Mouse (Mus musculus): ENCODE measurements around the gene Crp. TPM values are rescaled to one million over a fixed set of nuclear protein-coding genes. Genes with fewer than 3 reads are reported as not detected.

Crp gene
- polyA plus RNA-seq, 1 experiment from 2014 or later = not detected

- 80% methylated on average over 7 of the region's 7 CpGs for WGBS
These were observed 57.3 kb downstream of the Crp start for GRCm38 (mm10) chr1:172755151-172755550.

GRCm38 (mm10) chr1:172759525-172759924, 61.7 kb downstream of the Crp start:
- Histone ChIP-seq H3K9me3 (no peaks in the 10 kb centered on the region), H3K4me2 (replicated peaks) (no peak overlapping the region), H3K27me3 (no peaks in the 10 kb centered on the region), H3K4me1 (0 out of 2 replicates have a peak, but pooled peaks cover 2% of the 10 kb centered on the region), H3K36me3 (no peaks in the 10 kb centered on the region), H3K4me3 (no peak overlapping the region), H3K27ac (replicated peaks) (no peak overlapping the region), H3K9ac (replicated peaks) (no peak overlapping the region)
- no peak for ATAC-seq (ENCODE audit: low FRiP score, low read depth)
- WGBS = 88% methylated on average over 1 of the region's 1 CpGs

More at GRCm38 (mm10) chr1:172755151-172755550, 57.3 kb downstream of the Crp start:
- Histone ChIP-seq H3K9ac (replicated peaks) (no peak overlapping the region), H3K27me3 (no peaks in the 10 kb centered on the region), H3K36me3 (no peaks in the 10 kb centered on the region), H3K4me3 (no peak overlapping the region), H3K4me1 (0 out of 2 replicates have a peak, but pooled peaks cover 2% of the 10 kb centered on the region), H3K9me3 (no peaks in the 10 kb centered on the region), H3K27ac (replicated peaks) (no peak overlapping the region), H3K4me2 (replicated peaks) (no peak overlapping the region)
- no peak for ATAC-seq (ENCODE audit: low FRiP score, low read depth)

- H3K9ac ChIP-seq (replicated peaks) = no peak overlapping the region
- no peaks in the 10 kb centered on the region for H3K27me3 ChIP-seq
- no peak overlapping the region for H3K27ac ChIP-seq (replicated peaks)
- 55% methylated on average over 5 of the region's 5 CpGs for WGBS
- no peak for ATAC-seq (ENCODE audit: low FRiP score, low read depth)
- no peaks in the 10 kb centered on the region for H3K36me3 ChIP-seq
- H3K4me1 ChIP-seq = no peaks in the 10 kb centered on the region
- H3K4me3 ChIP-seq = no peak overlapping the region
- no peak overlapping the region for H3K4me2 ChIP-seq (replicated peaks)
- H3K9me3 ChIP-seq = no peaks in the 10 kb centered on the region
These were observed 81.3 kb downstream of the Crp start for GRCm38 (mm10) chr1:172779195-172779594.

GRCm38 (mm10) chr1:172785322-172785721, 87.5 kb downstream of the Crp start:
- Histone ChIP-seq H3K27ac (replicated peaks) (no peak overlapping the region), H3K36me3 (no peaks in the 10 kb centered on the region), H3K9ac (replicated peaks) (no peak overlapping the region), H3K9me3 (no peaks in the 10 kb centered on the region), H3K27me3 (no peaks in the 10 kb centered on the region), H3K4me3 (no peak overlapping the region), H3K4me1 (no peaks in the 10 kb centered on the region), H3K4me2 (replicated peaks) (no peak overlapping the region)
- no peak for ATAC-seq (ENCODE audit: low FRiP score, low read depth)
- 93% methylated on average over 2 of the region's 2 CpGs for WGBS

GRCm38 (mm10) chr1:172785886-172786285, 88.0 kb downstream of the Crp start:
- H3K9ac ChIP-seq (replicated peaks) = no peak overlapping the region
- H3K4me1 ChIP-seq = no peaks in the 10 kb centered on the region
- ATAC-seq (ENCODE audit: low FRiP score, low read depth) = no peak
- H3K4me3 ChIP-seq = no peak overlapping the region
- H3K36me3 ChIP-seq = no peaks in the 10 kb centered on the region
- H3K4me2 ChIP-seq (replicated peaks) = no peak overlapping the region
- H3K9me3 ChIP-seq = no peaks in the 10 kb centered on the region
- 6% methylated on average over 1 of the region's 1 CpGs for WGBS
- no peak overlapping the region for H3K27ac ChIP-seq (replicated peaks)
- H3K27me3 ChIP-seq = no peaks in the 10 kb centered on the region

- Histone ChIP-seq H3K4me1 (no peaks in the 10 kb centered on the region), H3K27ac (replicated peaks) (no peak overlapping the region), H3K36me3 (no peaks in the 10 kb centered on the region), H3K9ac (replicated peaks) (no peak overlapping the region), H3K4me2 (replicated peaks) (no peak overlapping the region), H3K9me3 (no peaks in the 10 kb centered on the region), H3K27me3 (no peaks in the 10 kb centered on the region), H3K4me3 (no peak overlapping the region)
- no peak for ATAC-seq (ENCODE audit: low FRiP score, low read depth)
- WGBS = 94% methylated on average over 2 of the region's 2 CpGs
These were observed 131.1 kb downstream of the Crp start for GRCm38 (mm10) chr1:172828975-172829374.

- WGBS = 68% methylated on average over 2 of the region's 2 CpGs
- Histone ChIP-seq H3K9me3 (no peaks in the 10 kb centered on the region), H3K36me3 (no peaks in the 10 kb centered on the region), H3K4me2 (replicated peaks) (no peak overlapping the region), H3K9ac (replicated peaks) (no peak overlapping the region), H3K4me3 (no peak overlapping the region), H3K27ac (replicated peaks) (no peak overlapping the region), H3K27me3 (no peaks in the 10 kb centered on the region), H3K4me1 (no peaks in the 10 kb centered on the region)
- no peak for ATAC-seq (ENCODE audit: low FRiP score, low read depth)
These were observed 149.3 kb downstream of the Crp start for GRCm38 (mm10) chr1:172847044-172847761.

GRCm38 (mm10) chr1:172848171-172848570, 150.3 kb downstream of the Crp start:
- Histone ChIP-seq H3K4me1 (no peaks in the 10 kb centered on the region), H3K9me3 (no peaks in the 10 kb centered on the region), H3K27me3 (no peaks in the 10 kb centered on the region), H3K4me3 (no peak overlapping the region), H3K4me2 (replicated peaks) (no peak overlapping the region), H3K9ac (replicated peaks) (no peak overlapping the region), H3K27ac (replicated peaks) (no peak overlapping the region), H3K36me3 (no peaks in the 10 kb centered on the region)
- ATAC-seq (ENCODE audit: low FRiP score, low read depth) = no peak
- WGBS = 92% methylated on average over 2 of the region's 2 CpGs

- Histone ChIP-seq H3K4me1 (no peaks in the 10 kb centered on the region), H3K4me2 (replicated peaks) (no peak overlapping the region), H3K36me3 (no peaks in the 10 kb centered on the region), H3K27me3 (no peaks in the 10 kb centered on the region), H3K27ac (replicated peaks) (no peak overlapping the region), H3K9me3 (no peaks in the 10 kb centered on the region), H3K4me3 (no peak overlapping the region), H3K9ac (replicated peaks) (no peak overlapping the region)
- no peak for ATAC-seq (ENCODE audit: low FRiP score, low read depth)
- WGBS = 83% methylated on average over 4 of the region's 4 CpGs
These were observed 177.4 kb downstream of the Crp start for GRCm38 (mm10) chr1:172875265-172875664.

- no peaks in the 10 kb centered on the region for H3K4me1 ChIP-seq
These were observed 178.8 kb downstream of the Crp start for GRCm38 (mm10) chr1:172876675-172877074.

More at GRCm38 (mm10) chr1:172876675-172877074, 178.8 kb downstream of the Crp start:
- no peak for ATAC-seq (ENCODE audit: low FRiP score, low read depth)
- H3K9ac ChIP-seq (replicated peaks) = no peak overlapping the region
- no peak overlapping the region for H3K4me2 ChIP-seq (replicated peaks)
- WGBS = 76% methylated on average over 1 of the region's 1 CpGs
- no peaks in the 10 kb centered on the region for H3K36me3 ChIP-seq
- H3K9me3 ChIP-seq = no peaks in the 10 kb centered on the region
- no peak overlapping the region for H3K4me3 ChIP-seq
- no peak overlapping the region for H3K27ac ChIP-seq (replicated peaks)
- H3K27me3 ChIP-seq = no peaks in the 10 kb centered on the region

All from midbrain, embryonic 12.5 days (tissue).